8 mouse cellular contexts compared by ENCODE assay signal in the genomic region with DNA sequence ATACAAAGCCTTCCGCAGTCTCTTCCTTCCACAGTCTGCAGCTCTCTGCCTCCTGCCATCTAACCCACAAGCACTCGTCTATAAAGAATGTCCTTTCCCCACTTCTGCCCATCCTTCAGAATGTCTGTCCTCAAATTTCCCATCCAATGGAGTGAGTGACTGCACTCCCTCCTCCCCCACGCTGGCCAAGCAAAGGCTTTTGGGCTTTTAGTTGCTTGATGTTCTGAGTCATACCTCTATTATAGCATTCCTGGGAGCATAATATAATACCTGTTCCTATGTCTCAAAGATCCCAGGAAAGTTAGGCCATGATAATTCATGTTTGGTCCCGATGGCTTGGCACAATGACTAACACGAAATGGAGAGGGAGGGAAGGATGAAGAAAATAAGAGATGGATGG. TPM values are rescaled to one million over a fixed set of nuclear protein-coding genes. Genes with fewer than 3 reads are reported as not detected.
DNase-seq lines count a peak whose midpoint lies in the region; ATAC-seq and TF ChIP-seq lines count a peak whose summit lies in the region.

No protein-coding gene starts in this region.

- 0 out of 2 replicates have a peak, but pooled peaks cover 4% of the 10 kb centered on the region for H3K36me3 ChIP-seq in kidney, postnatal 0 days (ENCODE audit: insufficient read depth, low read length)
- H3K36me3 ChIP-seq in embryonic facial prominence, embryonic 10.5 days (replicated peaks) = peaks cover 15% of the 10 kb centered on the region
- H3K36me3 ChIP-seq in hindbrain, postnatal 0 days (ENCODE audit: insufficient read depth, low read length) = peaks cover 10% of the 10 kb centered on the region
- no peaks in the 10 kb centered on the region for H3K36me3 ChIP-seq in myocyte (ENCODE audit: control insufficient read depth, insufficient read depth)

- H3K9ac ChIP-seq in kidney, postnatal 0 days (ENCODE audit: low read depth, low read length) = no peak overlapping the region
- H3K9ac ChIP-seq in hindbrain, postnatal 0 days (replicated peaks; ENCODE audit: low read length) = no peak overlapping the region; the same call in 1 of the 2 replicates

- H3K27me3 ChIP-seq in kidney, postnatal 0 days (ENCODE audit: insufficient read depth, low read length) = no peaks in the 10 kb centered on the region
- H3K27me3 ChIP-seq in embryonic facial prominence, embryonic 10.5 days (replicated peaks; ENCODE audit: low read depth, poor library complexity, severe bottlenecking) = no peaks in the 10 kb centered on the region
- H3K27me3 ChIP-seq in hindbrain, postnatal 0 days (ENCODE audit: insufficient read depth, low read length) = no peaks in the 10 kb centered on the region
- H3K27me3 ChIP-seq in myocyte (ENCODE audit: control insufficient read depth, insufficient read depth, insufficient read length) = no peaks in the 10 kb centered on the region

- H3ac ChIP-seq in myocyte (ENCODE audit: control insufficient read depth, insufficient read length) = peak overlapping the region; percentile 54

- H3K27ac ChIP-seq in kidney, postnatal 0 days = no peak overlapping the region
- H3K27ac ChIP-seq in embryonic facial prominence, embryonic 10.5 days (replicated peaks) = peak overlapping the region; percentile 92
- H3K27ac ChIP-seq in hindbrain, postnatal 0 days = peak overlapping the region; percentile 91

- peaks cover 9% of the 10 kb centered on the region; the same call in 1 of the 2 replicates for H3K4me1 ChIP-seq in kidney, postnatal 0 days (replicated peaks; ENCODE audit: insufficient read depth, low read length)
- peaks cover 43% of the 10 kb centered on the region for H3K4me1 ChIP-seq in embryonic facial prominence, embryonic 10.5 days
- H3K4me1 ChIP-seq in hindbrain, postnatal 0 days (ENCODE audit: insufficient read depth, low read length) = peaks cover 16% of the 10 kb centered on the region

- H3K9me3 ChIP-seq in kidney, postnatal 0 days (replicated peaks; ENCODE audit: low read length) = no peaks in the 10 kb centered on the region
- H3K9me3 ChIP-seq in embryonic facial prominence, embryonic 10.5 days = no peaks in the 10 kb centered on the region
- H3K9me3 ChIP-seq in hindbrain, postnatal 0 days (ENCODE audit: low read length) = no peaks in the 10 kb centered on the region

- no peak for TF ChIP-seq CTCF in kidney, postnatal 0 days (IDR thresholded peaks at IDR 0.05; ENCODE audit: low read depth)
- TF ChIP-seq CTCF in hindbrain, postnatal 0 days (IDR thresholded peaks at IDR 0.05; ENCODE audit: low read depth) = no peak

- DNase-seq in kidney, postnatal 0 days (ENCODE audit: low spot score) = no peak
- no peak for DNase-seq in kidney, adult 8-10 months
- DNase-seq in embryonic facial prominence, embryonic 10.5 days (ENCODE audit: low spot score) = no peak
- peak; percentile 1 for DNase-seq in hindbrain, postnatal 0 days (ENCODE audit: low spot score)
- no peak for DNase-seq in retina, postnatal 1 day
- DNase-seq in kidney, postnatal 14 days = no peak
- DNase-seq in adrenal gland, adult 2 months = no peak

- no peak overlapping the region; the same call in 1 of the 2 replicates for H3K4me3 ChIP-seq in kidney, postnatal 0 days (replicated peaks; ENCODE audit: low read depth, low read length)
- H3K4me3 ChIP-seq in embryonic facial prominence, embryonic 10.5 days = peak overlapping the region; percentile 88
- peak overlapping the region; percentile 87 for H3K4me3 ChIP-seq in hindbrain, postnatal 0 days (ENCODE audit: low read length)
- H3K4me3 ChIP-seq in myocyte = peak overlapping the region; percentile 45

- ATAC-seq in kidney, postnatal 0 days (replicated peaks; ENCODE audit: low FRiP score, low read depth) = no peak
- no peak for ATAC-seq in hindbrain, postnatal 0 days

- 0 out of 2 replicates have a peak overlapping the region, but pooled peaks have one; percentile 95 for H3K4me2 ChIP-seq in kidney, postnatal 0 days (ENCODE audit: low read length)
- H3K4me2 ChIP-seq in hindbrain, postnatal 0 days (ENCODE audit: low read depth, low read length) = peak overlapping the region; percentile 78
- peak overlapping the region; percentile 78 for H3K4me2 ChIP-seq in myocyte (ENCODE audit: low read depth)

- no peak for TF ChIP-seq POLR2A in myocyte (IDR thresholded peaks at IDR 0.05; ENCODE audit: insufficient read length, low read depth)

- 31% methylated on average over 5 of the region's 5 CpGs for WGBS in kidney, postnatal 0 days
- WGBS in embryonic facial prominence, embryonic 10.5 days = 32% methylated on average over 5 of the region's 5 CpGs
- 24% methylated on average over 5 of the region's 5 CpGs for WGBS in hindbrain, postnatal 0 days

- H3K79me2 ChIP-seq in myocyte (ENCODE audit: control insufficient read depth, insufficient read depth) = peaks cover 13% of the 10 kb centered on the region

TF ChIP-seq in myocyte, 11 proteins besides CTCF, POLR2A, EP300 and RAD21:
- TF ChIP-seq MYOD1 (IDR thresholded peaks at IDR 0.05; ENCODE audit: control insufficient read depth in 1 of 3, insufficient read length in 2 of 3, low read depth in 2 of 3) (no peak), MYOG (IDR thresholded peaks at IDR 0.05; ENCODE audit: control insufficient read depth in 1 of 3, insufficient read depth in 1 of 3, insufficient read length in 2 of 3, low read depth in 2 of 3) (no peak), TCF3 (IDR thresholded peaks at IDR 0.05; ENCODE audit: insufficient read length, low read depth) (no peak), CEBPB (IDR thresholded peaks at IDR 0.05; ENCODE audit: insufficient read depth, poor library complexity, severe bottlenecking) (no peak), POLR2AphosphoS2 (IDR thresholded peaks at IDR 0.05; ENCODE audit: insufficient read length, low read depth) (no peak), SRF (IDR thresholded peaks at IDR 0.05; ENCODE audit: control insufficient read depth, insufficient read length, low read depth) (no peak), E2F4 (IDR thresholded peaks at IDR 0.05; ENCODE audit: insufficient read depth) (no peak), USF1 (IDR thresholded peaks at IDR 0.05; ENCODE audit: low read depth) (no peak), TCF12 (IDR thresholded peaks at IDR 0.05; ENCODE audit: insufficient read depth, poor library complexity, severe bottlenecking) (no peak), REST (IDR thresholded peaks at IDR 0.05; ENCODE audit: insufficient read depth, insufficient read length) (no peak), MAX (IDR thresholded peaks at IDR 0.05; ENCODE audit: low read depth) (no peak)
TF ChIP-seq in myocyte: peak in this region for 0.

RNA-seq across cellular contexts. Expression of a gene that starts 0.9 kb away (rescaled TPM):
- 12.0 and 13.5 TPM in 2 replicates for polyA plus RNA-seq in kidney, postnatal 0 days (2015; fragmentation: Nextera tagmentation; extraction: Ambion mirVana)
- 28.4 and 29.4 TPM in 2 replicates for polyA plus RNA-seq in embryonic facial prominence, embryonic 10.5 days (2016; fragmentation: Nextera tagmentation; extraction: Ambion mirVana)
- 83.3 and 106 TPM in 2 replicates for total RNA-seq in hindbrain, postnatal 0 days (2014; rRNA removed)
- 51.9 and 56.3 TPM in 2 replicates for polyA plus RNA-seq in hindbrain, postnatal 0 days (2015; fragmentation: Nextera tagmentation; extraction: Ambion mirVana)
- polyA plus RNA-seq in myocyte (2012; fragmentation: generic; extraction: Trizol) = 20.1 TPM
- total RNA-seq in adrenal gland, adult 2 months (2021) = 10 to 100 TPM; 27.2 to 27.7 TPM
- 24.2 and 26.9 TPM in 2 replicates for polyA plus RNA-seq in adrenal gland, adult 2 months (2012; rRNA removed)

RNA-seq across cellular contexts. Expression of a gene that starts 20.1 kb away (rescaled TPM):
- 33.5 and 38.3 TPM in 2 replicates for polyA plus RNA-seq in kidney, postnatal 0 days (2015; fragmentation: Nextera tagmentation; extraction: Ambion mirVana)
- 44.1 TPM in 2 replicates for polyA plus RNA-seq in embryonic facial prominence, embryonic 10.5 days (2016; fragmentation: Nextera tagmentation; extraction: Ambion mirVana)
- total RNA-seq in hindbrain, postnatal 0 days (2014; rRNA removed) = 22.9 and 23.7 TPM in 2 replicates
- polyA plus RNA-seq in hindbrain, postnatal 0 days (2015; fragmentation: Nextera tagmentation; extraction: Ambion mirVana) = 29.3 and 30.5 TPM in 2 replicates
- 29.6 TPM for polyA plus RNA-seq in myocyte (2012; fragmentation: generic; extraction: Trizol)
- 10 to 100 TPM; 20.4 to 21.6 TPM for total RNA-seq in adrenal gland, adult 2 months (2021)
- 8.9 TPM in 2 replicates for polyA plus RNA-seq in adrenal gland, adult 2 months (2012; rRNA removed)

RNA-seq across cellular contexts. Expression of a gene that starts 21.7 kb away (rescaled TPM):
- polyA plus RNA-seq in kidney, postnatal 0 days (2015; fragmentation: Nextera tagmentation; extraction: Ambion mirVana) = 18.8 and 20.2 TPM in 2 replicates
- polyA plus RNA-seq in embryonic facial prominence, embryonic 10.5 days (2016; fragmentation: Nextera tagmentation; extraction: Ambion mirVana) = 60.7 and 62.0 TPM in 2 replicates
- total RNA-seq in hindbrain, postnatal 0 days (2014; rRNA removed) = 33.7 and 57.5 TPM in 2 replicates
- 23.6 and 25.5 TPM in 2 replicates for polyA plus RNA-seq in hindbrain, postnatal 0 days (2015; fragmentation: Nextera tagmentation; extraction: Ambion mirVana)
- 26.5 TPM for polyA plus RNA-seq in myocyte (2012; fragmentation: generic; extraction: Trizol)
- total RNA-seq in adrenal gland, adult 2 months (2021) = 10 to 100 TPM; 15.4 to 22.2 TPM
- polyA plus RNA-seq in adrenal gland, adult 2 months (2012; rRNA removed) = 25.0 and 39.1 TPM in 2 replicates

RNA-seq across cellular contexts. Expression of a gene that starts 27.7 kb away (rescaled TPM):
- 0.82 and 1.5 TPM in 2 replicates for polyA plus RNA-seq in kidney, postnatal 0 days (2015; fragmentation: Nextera tagmentation; extraction: Ambion mirVana)
- polyA plus RNA-seq in embryonic facial prominence, embryonic 10.5 days (2016; fragmentation: Nextera tagmentation; extraction: Ambion mirVana) = 0.16 and 0.45 TPM in 2 replicates
- 0.11 and 1.2 TPM in 2 replicates for total RNA-seq in hindbrain, postnatal 0 days (2014; rRNA removed)
- 0.39 and 0.96 TPM in 2 replicates for polyA plus RNA-seq in hindbrain, postnatal 0 days (2015; fragmentation: Nextera tagmentation; extraction: Ambion mirVana)
- polyA plus RNA-seq in myocyte (2012; fragmentation: generic; extraction: Trizol) = not detected
- total RNA-seq in adrenal gland, adult 2 months (2021) = 1 to 10 TPM; 1.2 to 1.5 TPM
- 4.6 and 5.3 TPM in 2 replicates for polyA plus RNA-seq in adrenal gland, adult 2 months (2012; rRNA removed)

RNA-seq across cellular contexts. Expression of a gene that starts 28.2 kb away (rescaled TPM):
- 16.7 and 17.6 TPM in 2 replicates for polyA plus RNA-seq in kidney, postnatal 0 days (2015; fragmentation: Nextera tagmentation; extraction: Ambion mirVana)
- 0.39 and 0.65 TPM in 2 replicates for polyA plus RNA-seq in embryonic facial prominence, embryonic 10.5 days (2016; fragmentation: Nextera tagmentation; extraction: Ambion mirVana)
- total RNA-seq in hindbrain, postnatal 0 days (2014; rRNA removed) = 2.8 and 3.3 TPM in 2 replicates
- 3.4 and 4.1 TPM in 2 replicates for polyA plus RNA-seq in hindbrain, postnatal 0 days (2015; fragmentation: Nextera tagmentation; extraction: Ambion mirVana)
- polyA plus RNA-seq in myocyte (2012; fragmentation: generic; extraction: Trizol) = 0.08 TPM
- total RNA-seq in adrenal gland, adult 2 months (2021) = 10 to 100 TPM in 1 of 2 experiments, 1 to 10 TPM in 1; 9.4 to 14.0 TPM
- 16.2 and 18.7 TPM in 2 replicates for polyA plus RNA-seq in adrenal gland, adult 2 months (2012; rRNA removed)
